Comparison of ENCODE assay signal across 28 mouse cellular contexts in genomic region chr5:107491036-107491435, GRCm38 (mm10). TPM values are rescaled to one million over a fixed set of nuclear protein-coding genes. Genes with fewer than 3 reads are reported as not detected.
DNase-seq lines count a peak whose midpoint lies in the region; ATAC-seq and TF ChIP-seq lines count a peak whose summit lies in the region.
"Had no signal": no experiment of that assay in that cellular context is flagged by ENCODE, and none has a peak within 500 bp of the region (broad histone marks: within the 10 kb centered on the region; RNA-seq: fewer than 3 reads in every experiment).

No protein-coding gene starts in this region.

- TF ChIP-seq POLR2A in lung, adult 2 months (IDR thresholded peaks at IDR 0.05; ENCODE audit: borderline replicate concordance, extremely low read depth, low read depth, low read length), result no peak

- ATAC-seq in lung, embryonic 15.5 days (ENCODE audit: borderline replicate concordance, extremely low read depth, low FRiP score, low TSS enrichment), result 0 out of 2 replicates have a peak, but pooled peaks have one; percentile 59
- ATAC-seq: forebrain, embryonic 15.5 days; hindbrain, embryonic 16.5 days had no signal

- TF ChIP-seq CTCF in lung, adult 2 months (IDR thresholded peaks at IDR 0.05; ENCODE audit: insufficient read depth, low read length), result no peak

- 66% methylated on average over 9 of the region's 9 CpGs for WGBS in lung, embryonic 15.5 days
- WGBS in lung, adult 2 months, result 67% methylated on average over 9 of the region's 9 CpGs

- no peak for DNase-seq in lung, postnatal 4 days
- DNase-seq in lung, postnatal 25 days (ENCODE audit: low spot score), result peak; percentile 5
- no peak for DNase-seq in lung, adult 2 months
- peak; percentile 53 for DNase-seq in R1 (ENCODE audit: low read depth, low spot score)
- no peak for DNase-seq in cerebellum, adult 11-12 months
- DNase-seq: adrenal gland, adult 2 months; adrenal gland, postnatal 14 days; cerebellum, adult 11 months; cerebellum, adult 8-10 months; cerebellum, postnatal 10 days; cerebellum, postnatal 36 days; embryo, embryonic 11 days; gastrocnemius, postnatal 25 days; heart, adult 18-20 months; heart, postnatal 10 days; heart, postnatal 36 days had no signal

- H3K4me3 ChIP-seq in lung, embryonic 15.5 days, result no peak overlapping the region
- no peak overlapping the region for H3K4me3 ChIP-seq in lung, adult 2 months (replicated peaks; ENCODE audit: extremely low read depth, low read depth, low read length)
- H3K4me3 ChIP-seq: embryonic facial prominence, embryonic 10.5 days; embryonic facial prominence, embryonic 13.5 days; erythroblast, embryonic 14.5 days; forebrain, embryonic 12.5 days; forebrain, embryonic 15.5 days; heart, embryonic 12.5 days; heart, embryonic 15.5 days; hindbrain, embryonic 10.5 days; hindbrain, embryonic 13.5 days had no signal

- H3K9me3 ChIP-seq in lung, embryonic 15.5 days, result no peaks in the 10 kb centered on the region
- H3K9me3 ChIP-seq: embryonic facial prominence, embryonic 10.5 days; forebrain, embryonic 12.5 days; forebrain, embryonic 15.5 days; hindbrain, embryonic 13.5 days had no signal

- peak overlapping the region; percentile 41; the same call in 1 of the 2 replicates for H3K27ac ChIP-seq in lung, embryonic 15.5 days
- H3K27ac ChIP-seq: embryonic facial prominence, embryonic 10.5 days; embryonic facial prominence, embryonic 13.5 days; forebrain, embryonic 12.5 days; forebrain, embryonic 15.5 days; heart, embryonic 15.5 days; hindbrain, embryonic 10.5 days; hindbrain, embryonic 13.5 days had no signal

- no peak overlapping the region for H3K9ac ChIP-seq in lung, embryonic 15.5 days
- H3K9ac ChIP-seq: embryonic facial prominence, embryonic 13.5 days; forebrain, embryonic 12.5 days; forebrain, embryonic 15.5 days; heart, embryonic 12.5 days; heart, embryonic 15.5 days; hindbrain, embryonic 13.5 days had no signal

- H3K4me1 ChIP-seq in lung, embryonic 15.5 days, result no peaks in the 10 kb centered on the region
- no peaks in the 10 kb centered on the region for H3K4me1 ChIP-seq in lung, adult 2 months (ENCODE audit: control insufficient read depth, insufficient read depth, low read length)
- H3K4me1 ChIP-seq: embryonic facial prominence, embryonic 10.5 days; forebrain, embryonic 12.5 days; hindbrain, embryonic 10.5 days; hindbrain, embryonic 13.5 days had no signal

- H3K4me2 ChIP-seq in lung, embryonic 15.5 days, result no peak overlapping the region
- H3K4me2 ChIP-seq: embryonic facial prominence, embryonic 13.5 days; forebrain, embryonic 12.5 days; forebrain, embryonic 15.5 days; heart, embryonic 12.5 days; heart, embryonic 15.5 days; hindbrain, embryonic 13.5 days had no signal

- 0 out of 2 replicates have a peak, but pooled peaks cover 4% of the 10 kb centered on the region for H3K36me3 ChIP-seq in lung, embryonic 15.5 days
- H3K36me3 ChIP-seq: forebrain, embryonic 12.5 days; forebrain, embryonic 15.5 days; heart, embryonic 15.5 days had no signal

- H3K27me3 ChIP-seq in lung, embryonic 15.5 days, result no peaks in the 10 kb centered on the region
- H3K27me3 ChIP-seq: embryonic facial prominence, embryonic 13.5 days; forebrain, embryonic 12.5 days; forebrain, embryonic 15.5 days; heart, embryonic 12.5 days; heart, embryonic 15.5 days; hindbrain, embryonic 13.5 days had no signal

RNA-seq across cellular contexts. Expression of gene Gm42669, which starts 16.4 kb away (rescaled TPM):
- polyA plus RNA-seq in lung, embryonic 15.5 days (2015; fragmentation: Nextera tagmentation; extraction: Ambion mirVana), result 0.30 and 0.36 TPM in 2 replicates
- 0.06 TPM in 1 of 2 replicates, not detected in the other for polyA plus RNA-seq in lung, adult 2 months (2012; rRNA removed)
- polyA plus RNA-seq: adrenal gland, adult 2 months; gonadal fat pad, adult 2 months had no signal

RNA-seq across cellular contexts. Expression of gene 1700028K03Rik, which starts 43.5 kb away (rescaled TPM):
- 0.05 TPM in 2 replicates for polyA plus RNA-seq in lung, embryonic 15.5 days (2015; fragmentation: Nextera tagmentation; extraction: Ambion mirVana)
- polyA plus RNA-seq in lung, adult 2 months (2012; rRNA removed), result not detected in 2 replicates
- polyA plus RNA-seq: erythroblast, embryonic 14.5 days; gonadal fat pad, adult 2 months had no signal

RNA-seq across cellular contexts. Expression of gene Btbd8, which starts 53.2 kb away (rescaled TPM):
- polyA plus RNA-seq in lung, embryonic 15.5 days (2015; fragmentation: Nextera tagmentation; extraction: Ambion mirVana), result 4.8 and 5.6 TPM in 2 replicates
- polyA plus RNA-seq in lung, adult 2 months (2012; rRNA removed), result 1.0 and 1.2 TPM in 2 replicates

RNA-seq across cellular contexts. Expression of gene Lpcat2b, which starts 59.7 kb away (rescaled TPM):
- not detected in 2 replicates for polyA plus RNA-seq in lung, embryonic 15.5 days (2015; fragmentation: Nextera tagmentation; extraction: Ambion mirVana)
- 0.03 and 0.14 TPM in 2 replicates for polyA plus RNA-seq in lung, adult 2 months (2012; rRNA removed)
- polyA plus RNA-seq: adrenal gland, adult 2 months; embryonic facial prominence, embryonic 10.5 days; embryonic facial prominence, embryonic 13.5 days; erythroblast, embryonic 14.5 days; forebrain, embryonic 12.5 days; forebrain, embryonic 15.5 days; heart, embryonic 12.5 days; heart, embryonic 15.5 days; hindbrain, embryonic 10.5 days; hindbrain, embryonic 13.5 days; hindbrain, embryonic 16.5 days had no signal

Comparison
In these comparisons a context has a peak if more than half of its experiments do, and no peak if none do; other contexts are left out.
1. DNase-seq: peak in lung, postnatal 25 days (single experiment) and R1 (single experiment); none in lung, postnatal 4 days (0 of 2), lung, adult 2 months (single experiment) and cerebellum, adult 11-12 months (single experiment).